In the genomic region with DNA sequence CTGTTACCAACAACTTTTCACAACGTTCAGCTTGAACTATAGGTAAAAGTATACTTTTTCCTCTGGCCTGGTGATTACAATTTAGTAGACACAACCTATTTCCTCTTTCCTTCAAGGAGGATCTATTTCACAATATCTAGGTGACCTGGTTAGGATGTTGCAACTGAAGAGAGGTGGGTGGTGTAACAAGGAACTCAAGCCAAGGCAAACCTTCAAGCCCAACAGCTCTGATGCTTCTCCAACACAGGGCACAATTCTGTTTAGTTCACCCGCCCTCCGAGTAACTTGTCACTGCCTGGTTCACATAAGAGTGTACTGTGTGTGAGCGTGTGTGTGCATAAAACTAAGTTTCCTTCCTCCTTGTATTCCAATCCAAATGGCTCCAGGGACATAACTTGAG, we compare ENCODE assay signal across 12 mouse cellular contexts.
"Had no signal": no experiment of that assay in that cellular context is flagged by ENCODE, and none has a peak within 500 bp of the region (broad histone marks: within the 10 kb centered on the region; RNA-seq: fewer than 3 reads in every experiment).

No protein-coding gene starts in this region.

- H3K9ac ChIP-seq: limb, embryonic 12.5 days; midbrain, embryonic 13.5 days had no signal

- H3K4me1 ChIP-seq: limb, embryonic 12.5 days; midbrain, embryonic 13.5 days had no signal

- H3K4me2 ChIP-seq: limb, embryonic 12.5 days; liver, embryonic 11.5 days; midbrain, embryonic 13.5 days had no signal

- DNase-seq: kidney, adult 8-10 months; kidney, postnatal 25 days; layer of hippocampus, adult 9-11 months; right cerebral cortex, adult 18-20 months; right cerebral cortex, postnatal 25 days; thymus, postnatal 14 days had no signal

- H3K4me3 ChIP-seq: limb, embryonic 12.5 days; midbrain, embryonic 13.5 days had no signal

- ATAC-seq: intestine, postnatal 0 days; midbrain, embryonic 13.5 days had no signal

- H3K27ac ChIP-seq: limb, embryonic 12.5 days; macrophage; midbrain, embryonic 13.5 days; stomach, postnatal 0 days had no signal

- H3K27me3 ChIP-seq: limb, embryonic 12.5 days; midbrain, embryonic 13.5 days had no signal

- H3K36me3 ChIP-seq: limb, embryonic 12.5 days; midbrain, embryonic 13.5 days had no signal
